Mouse (Mus musculus): Measurements from ENCODE around the gene Fam178b. TPM values are rescaled to one million over a fixed set of nuclear protein-coding genes. Genes with fewer than 3 reads are reported as not detected.

The Fam178b gene
- polyA plus RNA-seq (2015; fragmentation: Nextera tagmentation; extraction: Ambion mirVana) = 1.3 and 1.6 TPM in 2 replicates

GRCm38 (mm10) chr1:36682620-36683355, at the start of gene Fam178b:
Fam178b (minus strand) TSS chr1:36683183.

GRCm38 (mm10) chr1:36714311-36714710, 31.3 kb upstream of the Fam178b start, which contains the start of gene Actr1b:
Actr1b (minus strand) TSS chr1:36714422.

GRCm38 (mm10) chr1:36709854-36710280, 26.9 kb upstream of the Fam178b start, which contains the start of gene 4933424G06Rik:
4933424G06Rik (plus strand) TSS chr1:36710149.

GRCm38 (mm10) chr1:36691271-36692155, 8.5 kb upstream of the Fam178b start, which contains the start of gene Cox5b:
Cox5b (plus strand) TSS chr1:36691449.

GRCm38 (mm10) chr1:36558031-36558993, 124.7 kb downstream of the Fam178b start, which contains the start of gene Sema4c:
Sema4c (minus strand) TSS chr1:36558349.

GRCm38 (mm10) chr1:36546888-36547471, 136.0 kb downstream of the Fam178b start, which contains the start of gene Ankrd39:
Ankrd39 (minus strand) TSS chr1:36547445.

GRCm38 (mm10) chr1:36539186-36539585, 143.8 kb downstream of the Fam178b start, which contains the start of gene Gm42417:
Gm42417 (minus strand) TSS chr1:36539429.

GRCm38 (mm10) chr1:36536783-36537182, 146.2 kb downstream of the Fam178b start, which contains the start of gene Ankrd23:
Ankrd23 (minus strand) TSS chr1:36536883.

Small RNA genes within 50 kb of the gene (microRNA-seq; reads per million reads assigned to microRNA genes)
- gene Gm24133 = not detected

Other genes with a start within 250 kb of the Fam178b start
- gene Lman2l, start 237.9 kb downstream of the Fam178b start, polyA plus RNA-seq (2015; fragmentation: Nextera tagmentation; extraction: Ambion mirVana) = 15.5 and 15.9 TPM in 2 replicates
- 10.0 and 11.8 TPM in 2 replicates for gene Cnnm4, start 211.6 kb downstream of the Fam178b start, polyA plus RNA-seq (2015; fragmentation: Nextera tagmentation; extraction: Ambion mirVana)
- 1.2 and 1.3 TPM in 2 replicates for gene Cnnm3, start 171.3 kb downstream of the Fam178b start, polyA plus RNA-seq (2015; fragmentation: Nextera tagmentation; extraction: Ambion mirVana)
- 11.8 and 13.1 TPM in 2 replicates for gene Ankrd23, start 146.3 kb downstream of the Fam178b start, polyA plus RNA-seq (2015; fragmentation: Nextera tagmentation; extraction: Ambion mirVana)
- 1.0 TPM in 1 of 2 replicates, not detected in the other for gene Gm42417, start 143.8 kb downstream of the Fam178b start, polyA plus RNA-seq (2015; fragmentation: Nextera tagmentation; extraction: Ambion mirVana)
- 20.9 and 28.5 TPM in 2 replicates for gene Ankrd39, start 135.7 kb downstream of the Fam178b start, polyA plus RNA-seq (2015; fragmentation: Nextera tagmentation; extraction: Ambion mirVana)
- gene Sema4c, start 124.8 kb downstream of the Fam178b start, polyA plus RNA-seq (2015; fragmentation: Nextera tagmentation; extraction: Ambion mirVana) = 8.2 and 9.7 TPM in 2 replicates
- gene Cox5b, start 8.3 kb upstream of the Fam178b start, polyA plus RNA-seq (2015; fragmentation: Nextera tagmentation; extraction: Ambion mirVana) = 696 and 763 TPM in 2 replicates
- not detected in 2 replicates for gene 4933424G06Rik, start 27.0 kb upstream of the Fam178b start, polyA plus RNA-seq (2015; fragmentation: Nextera tagmentation; extraction: Ambion mirVana)
- gene Actr1b, start 31.2 kb upstream of the Fam178b start, polyA plus RNA-seq (2015; fragmentation: Nextera tagmentation; extraction: Ambion mirVana) = 62.6 and 65.6 TPM in 2 replicates
- 0.18 TPM in 1 of 2 replicates, not detected in the other for gene Zap70, start 78.6 kb upstream of the Fam178b start, polyA plus RNA-seq (2015; fragmentation: Nextera tagmentation; extraction: Ambion mirVana)

Data from urinary bladder, postnatal 0 days (tissue).